Mouse (Mus musculus) CH12.LX (cell line): ENCODE results near the gene Cyp2d10.

Experiments
- CTCF ChIP-seq, 2 experiments: IDR thresholded peaks in 1 of 2; conservative IDR thresholded peaks in 1 of 2; 2 replicates each; pipeline ENCODE4 v1.5.1; 2011 to 2012; ENCODE audit warnings: low read depth in 2 of 2, low read length in 2 of 2, improper control_type of control experiment in 1 of 2, inconsistent platforms in 1 of 2, mild to moderate bottlenecking in 1 of 2, moderate library complexity in 1 of 2
- EP300 ChIP-seq: IDR thresholded peaks from 2 replicates; pipeline ENCODE4 v1.6.1; 2011; ENCODE audit warnings: low read length, improper control_type of control experiment
- HCFC1 ChIP-seq: IDR thresholded peaks from 2 replicates; pipeline ENCODE4 v1.6.1; 2012; ENCODE audit warnings: low read depth, mild to moderate bottlenecking, inconsistent platforms, low read length, improper control_type of control experiment
- JUND ChIP-seq: conservative IDR thresholded peaks from 2 replicates; pipeline ENCODE4 v1.6.1; 2011; ENCODE audit warnings: low read depth, low read length, improper control_type of control experiment
- KAT2A ChIP-seq: IDR thresholded peaks from 2 replicates; pipeline ENCODE4 v1.6.1; 2012; ENCODE audit warnings: low read length, improper control_type of control experiment, inconsistent platforms; ENCODE audit not compliant: insufficient replicate concordance
- MXI1 ChIP-seq: IDR thresholded peaks from 2 replicates; pipeline ENCODE4 v1.6.1; 2011; ENCODE audit warnings: mild to moderate bottlenecking, low read depth, low read length, improper control_type of control experiment
- POLR2A ChIP-seq: IDR thresholded peaks from 2 replicates; pipeline ENCODE4 v1.6.1; 2011; ENCODE audit warnings: low read depth, mild to moderate bottlenecking, improper control_type of control experiment, low read length
- SMC3 ChIP-seq: IDR thresholded peaks from 2 replicates; pipeline ENCODE4 v1.6.1; 2011; ENCODE audit warnings: low read depth, low read length, improper control_type of control experiment
- UBTF ChIP-seq: IDR thresholded peaks from 2 replicates; pipeline ENCODE4 v1.6.1; 2012; ENCODE audit warnings: low read depth, mild to moderate bottlenecking, inconsistent platforms, low read length, improper control_type of control experiment, moderate library complexity
- ZKSCAN1 ChIP-seq: IDR thresholded peaks from 2 replicates; pipeline ENCODE4 v1.6.1; 2012; ENCODE audit warnings: low read depth, inconsistent platforms, low read length, improper control_type of control experiment, borderline replicate concordance

- TF ChIP-seq POLR2A (no peak), CTCF (conservative IDR thresholded peaks at IDR 0.05 in 1 of 2, IDR thresholded peaks at IDR 0.05 in 1 of 2; ENCODE audit: low read depth in 2 of 2, low read length in 2 of 2) (no peak), KAT2A (no peak), ZKSCAN1 (no peak), JUND (no peak), EP300 (no peak), UBTF (no peak), MXI1 (no peak), HCFC1 (no peak), SMC3 (no peak)
Observed at GRCm38 (mm10) chr15:82433137-82433536, 26.1 kb upstream of the Cyp2d10 start, which contains the start of gene Cyp2d9.
